In the genomic region with DNA sequence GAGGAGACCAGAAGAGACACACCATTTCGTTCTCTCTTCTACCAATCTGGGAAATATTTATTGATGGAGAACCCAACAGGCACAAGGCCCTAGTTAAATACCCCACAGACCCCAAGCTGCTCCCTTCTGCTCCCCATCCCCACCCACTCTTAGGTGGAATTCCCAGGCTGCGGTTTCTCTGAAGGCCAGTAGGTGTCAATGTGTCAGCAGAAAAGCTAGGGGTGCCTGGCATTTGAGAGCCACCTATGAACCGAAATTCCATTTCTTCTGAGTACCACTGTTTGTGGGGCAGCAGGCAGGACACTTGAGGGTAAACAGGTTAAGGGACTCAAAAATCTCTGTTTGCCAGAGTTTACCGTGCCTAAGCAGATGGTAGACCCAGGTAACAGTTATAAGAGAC, we compare ENCODE assay signal across 11 mouse cellular contexts. TPM values are rescaled to one million over a fixed set of nuclear protein-coding genes. Genes with fewer than 3 reads are reported as not detected.
DNase-seq lines count a peak whose midpoint lies in the region; ATAC-seq and TF ChIP-seq lines count a peak whose summit lies in the region.
"Had no signal": no experiment of that assay in that cellular context is flagged by ENCODE, and none has a peak within 500 bp of the region (broad histone marks: within the 10 kb centered on the region; RNA-seq: fewer than 3 reads in every experiment).

No protein-coding gene starts in this region.

- H3K4me1 ChIP-seq in liver, adult 2 months (ENCODE audit: control insufficient read depth, insufficient read depth, low read length), result peaks cover 4% of the 10 kb centered on the region; the same call in 1 of the 2 replicates
- H3K4me1 ChIP-seq in liver, embryonic 12.5 days, result 0 out of 2 replicates have a peak, but pooled peaks cover 12% of the 10 kb centered on the region

- H3K4me3 ChIP-seq in liver, adult 2 months (ENCODE audit: insufficient read depth, low read depth, low read length), result no peak overlapping the region
- no peak overlapping the region for H3K4me3 ChIP-seq in liver, embryonic 12.5 days
- H3K4me3 ChIP-seq: lung, embryonic 15.5 days had no signal

- H3K4me2 ChIP-seq in liver, embryonic 12.5 days, result no peak overlapping the region
- H3K4me2 ChIP-seq: lung, embryonic 15.5 days had no signal

- H3K9me3 ChIP-seq in liver, embryonic 12.5 days (replicated peaks), result no peaks in the 10 kb centered on the region
- H3K9me3 ChIP-seq: lung, embryonic 15.5 days had no signal

- H3K79me2 ChIP-seq in liver, adult 2 months (ENCODE audit: control insufficient read depth, insufficient read depth, low read length), result no peaks in the 10 kb centered on the region

- no peak overlapping the region for H3K9ac ChIP-seq in liver, adult 2 months (ENCODE audit: low read depth, low read length)
- no peak overlapping the region for H3K9ac ChIP-seq in liver, embryonic 12.5 days
- H3K9ac ChIP-seq: lung, embryonic 15.5 days had no signal

- no peak overlapping the region for H3K27ac ChIP-seq in liver, adult 2 months (replicated peaks; ENCODE audit: insufficient read depth, low read depth, low read length)
- no peak overlapping the region for H3K27ac ChIP-seq in liver, embryonic 12.5 days
- H3K27ac ChIP-seq: lung, embryonic 15.5 days had no signal

- peak; percentile 39 for TF ChIP-seq CTCF in liver, adult 2 months (IDR thresholded peaks at IDR 0.05; ENCODE audit: low read depth, low read length)

- 0 out of 2 replicates have a peak, but pooled peaks have one; percentile 20 for ATAC-seq in frontal cortex, adult (ENCODE audit: low TSS enrichment)
- ATAC-seq in liver, embryonic 12.5 days, result no peak
- no peak for ATAC-seq in erythroblast, adult 5-6 weeks (replicated peaks; ENCODE audit: low FRiP score, poor library complexity, severe bottlenecking)

- H3K36me3 ChIP-seq in liver, adult 2 months (ENCODE audit: control insufficient read depth, insufficient read depth, low read length), result no peaks in the 10 kb centered on the region
- H3K36me3 ChIP-seq in liver, embryonic 12.5 days, result no peaks in the 10 kb centered on the region
- H3K36me3 ChIP-seq: lung, embryonic 15.5 days had no signal

- no peak for DNase-seq in frontal cortex, postnatal 14 days (ENCODE audit: low spot score in 2 of 2)
- DNase-seq in liver, adult 2 months (ENCODE audit: extremely low read depth, low read depth, low spot score), result no peak
- DNase-seq in R1 (ENCODE audit: low read depth, low spot score), result peak; percentile 55
- DNase-seq in lung, postnatal 25 days (ENCODE audit: low spot score), result peak; percentile 16
- no peak for DNase-seq in urinary bladder, adult 18-20 months (ENCODE audit: low spot score in 2 of 2)

- WGBS in liver, adult 2 months, result 54% methylated on average over 4 of the region's 4 CpGs
- WGBS in liver, embryonic 12.5 days (ENCODE audit: insufficient replicate concordance), result 45% methylated on average over 4 of the region's 4 CpGs

- no peak for TF ChIP-seq POLR2A in liver, adult 2 months (IDR thresholded peaks at IDR 0.05; ENCODE audit: extremely low read depth, insufficient read depth, low read length)

- peaks cover 7% of the 10 kb centered on the region for H3K27me3 ChIP-seq in liver, adult 2 months (ENCODE audit: control insufficient read depth, insufficient read depth, low read length)
- peaks cover 52% of the 10 kb centered on the region for H3K27me3 ChIP-seq in liver, embryonic 12.5 days (replicated peaks)

RNA-seq across cellular contexts. Expression of a gene that starts 2.2 kb away (rescaled TPM):
- total RNA-seq in liver, adult 2 months (2014; rRNA removed), result not detected in 2 replicates
- polyA plus RNA-seq in liver, adult 2 months (2012; rRNA removed), result not detected in 2 replicates
- 0.10 and 0.14 TPM in 2 replicates for polyA plus RNA-seq in liver, embryonic 12.5 days (2016; fragmentation: Nextera tagmentation; extraction: Ambion mirVana)
- total RNA-seq in erythroblast, adult 5-6 weeks (2015; ENCODE audit: low replicate concordance), result not detected in 2 replicates
- total RNA-seq in erythroblast, adult 5-6 weeks (2017; ENCODE audit: low replicate concordance), result not detected in 2 replicates
- total RNA-seq: heart, postnatal 14 days had no signal
- polyA plus RNA-seq: small intestine, adult 2 months had no signal

Comparison
In these comparisons a context has a peak if more than half of its experiments do, and no peak if none do; other contexts are left out.
1. DNase-seq: peak in R1 (single experiment) and lung, postnatal 25 days (single experiment); none in frontal cortex, postnatal 14 days (0 of 2), liver, adult 2 months (single experiment) and urinary bladder, adult 18-20 months (0 of 2).